Mouse (Mus musculus) myocyte (in vitro differentiated cells): ENCODE measurements around the gene Ptger4.

Experiments
- MYOD1 ChIP-seq, 3 experiments: IDR thresholded peaks; one replicate each; pipeline ENCODE4 v1.6.1; 2011; ENCODE audit warnings: control low read depth in 2 of 3, low read depth in 2 of 3, mild to moderate bottlenecking in 2 of 3, moderate library complexity in 1 of 3; ENCODE audit not compliant: insufficient read length in 2 of 3, control insufficient read depth in 1 of 3
- POLR2A ChIP-seq: IDR thresholded peaks from one replicate; pipeline ENCODE4 v1.6.1; 2011; ENCODE audit warnings: low read depth, mild to moderate bottlenecking, control low read depth, moderate library complexity; ENCODE audit not compliant: insufficient read length

DNA sequence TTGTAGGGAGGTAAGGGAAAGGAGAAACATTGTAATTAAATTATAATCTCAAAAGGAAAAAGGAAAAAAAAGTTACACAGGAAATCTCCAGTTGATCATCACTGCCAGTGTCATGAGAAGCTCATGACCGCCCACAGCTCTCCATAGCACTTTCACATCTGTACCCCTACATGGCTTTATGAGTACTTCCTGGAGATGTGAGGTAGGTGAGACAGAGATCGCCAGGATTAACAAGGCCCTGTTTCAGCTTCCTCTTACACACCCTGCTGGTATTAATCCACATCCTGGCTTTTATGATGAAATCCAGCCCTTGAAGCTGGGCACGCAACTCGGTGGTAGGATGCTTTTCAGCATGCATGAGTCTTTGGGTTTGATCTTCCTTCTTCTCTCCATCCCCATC, 6.2 kb upstream of the Ptger4 start:
- no peak for TF ChIP-seq POLR2A
- no peak for TF ChIP-seq MYOD1 (IDR thresholded peaks at IDR 0.05; ENCODE audit: control insufficient read depth in 1 of 3, insufficient read length in 2 of 3, low read depth in 2 of 3)
